Mouse (Mus musculus) brain, embryonic 18.5 days (tissue): Measurements from ENCODE around the gene Alg14.

Experiments used
- DNase-seq: peaks from one replicate; pipeline ENCODE4 v3.0.0-alpha.2; 2012; ENCODE audit warnings: low read depth, low spot score

Gene Alg14

GRCm38 (mm10) chr3:121291560-121292258 lies at the start of gene Alg14:
Gene Alg14, plus strand, starts transcription at chr3:121291773.
- peak; percentile 96 for DNase-seq

GRCm38 (mm10) chr3:121242111-121242936 lies 49.2 kb upstream of the Alg14 start:
- DNase-seq: no peak

- no peak for DNase-seq
These were observed 48.6 kb upstream of the Alg14 start for GRCm38 (mm10) chr3:121242941-121243340.

DNA sequence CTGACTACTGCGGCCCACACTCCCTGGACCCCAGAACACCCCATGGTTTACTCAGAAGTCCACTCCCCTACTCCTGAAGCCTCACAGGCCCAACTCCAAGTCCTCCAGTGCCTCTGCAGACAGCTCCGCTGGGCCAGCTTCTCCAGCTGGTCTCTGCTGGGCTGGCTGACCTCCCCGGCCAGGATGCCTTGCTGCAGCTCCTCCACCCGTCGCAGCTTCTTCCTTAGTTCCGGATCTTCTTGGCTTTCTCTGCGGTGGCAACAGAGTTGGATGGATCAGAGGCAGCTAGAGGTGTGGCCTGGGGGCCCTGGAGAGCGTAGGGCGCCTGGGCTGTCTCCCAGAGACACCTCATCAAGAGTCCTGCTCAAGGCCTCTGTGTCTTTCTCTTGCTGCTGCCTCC lies 41.5 kb upstream of the Alg14 start:
- no peak for DNase-seq

- no peak for DNase-seq
These were observed 40.8 kb upstream of the Alg14 start for GRCm38 (mm10) chr3:121250576-121251433.

DNA sequence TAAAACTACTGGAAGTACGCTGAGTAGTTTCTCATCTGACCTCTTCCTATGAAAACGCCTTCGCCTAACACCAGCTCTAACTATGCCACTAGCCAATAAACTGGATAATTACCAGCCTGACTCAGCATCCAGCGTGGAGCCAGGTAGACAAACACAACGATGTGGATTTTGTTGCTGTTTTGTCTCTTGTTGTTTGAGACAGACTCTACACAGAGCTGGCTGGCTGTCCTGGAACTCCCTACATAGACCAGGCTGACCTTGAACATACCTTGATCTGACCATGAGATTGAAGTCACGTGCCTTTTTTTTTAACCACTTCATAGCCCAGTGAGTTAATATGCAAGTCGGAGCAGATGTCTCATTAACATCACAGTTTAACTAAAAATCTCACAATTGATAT lies 36.1 kb upstream of the Alg14 start:
- DNase-seq: no peak

DNA sequence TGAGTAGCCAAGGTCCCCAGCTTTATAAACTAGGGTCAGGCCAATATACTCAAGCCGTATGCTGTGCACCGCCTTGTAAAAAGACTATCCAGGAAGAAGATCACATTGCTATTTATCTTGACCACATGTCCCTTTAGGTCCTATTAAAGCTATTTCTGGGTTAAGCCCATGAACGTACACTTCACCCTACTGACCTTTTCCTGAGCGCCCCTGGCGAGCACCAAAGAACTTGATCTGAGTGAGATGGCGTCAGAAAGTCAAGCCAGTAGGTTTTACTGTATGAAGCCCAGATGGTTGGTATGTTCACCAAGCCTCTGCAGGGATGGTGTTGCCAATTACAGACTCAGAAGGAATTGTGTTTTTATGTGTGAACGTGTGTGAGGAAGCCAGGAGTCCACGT lies 35.4 kb upstream of the Alg14 start:
- no peak for DNase-seq

DNA sequence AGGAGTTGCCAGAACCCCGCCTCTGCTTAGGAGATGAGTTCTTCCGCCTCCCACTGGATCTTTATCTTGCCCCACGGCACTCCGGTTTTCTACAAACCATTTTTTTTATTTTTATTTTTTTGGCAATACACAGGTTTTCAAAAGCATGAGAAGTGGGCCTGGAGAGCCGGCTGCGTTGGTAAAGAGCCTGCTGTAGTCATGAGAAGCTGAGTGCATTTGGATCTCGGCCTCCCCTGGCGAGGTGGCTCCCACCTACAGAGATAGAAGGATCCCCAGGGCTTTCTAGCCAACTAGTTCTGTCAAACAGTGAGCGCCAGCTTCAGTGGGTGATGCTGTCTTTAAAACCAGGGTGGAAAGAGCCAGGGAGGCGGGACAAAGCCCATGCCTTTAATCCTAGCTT lies 34.2 kb upstream of the Alg14 start:
- no peak for DNase-seq

DNA sequence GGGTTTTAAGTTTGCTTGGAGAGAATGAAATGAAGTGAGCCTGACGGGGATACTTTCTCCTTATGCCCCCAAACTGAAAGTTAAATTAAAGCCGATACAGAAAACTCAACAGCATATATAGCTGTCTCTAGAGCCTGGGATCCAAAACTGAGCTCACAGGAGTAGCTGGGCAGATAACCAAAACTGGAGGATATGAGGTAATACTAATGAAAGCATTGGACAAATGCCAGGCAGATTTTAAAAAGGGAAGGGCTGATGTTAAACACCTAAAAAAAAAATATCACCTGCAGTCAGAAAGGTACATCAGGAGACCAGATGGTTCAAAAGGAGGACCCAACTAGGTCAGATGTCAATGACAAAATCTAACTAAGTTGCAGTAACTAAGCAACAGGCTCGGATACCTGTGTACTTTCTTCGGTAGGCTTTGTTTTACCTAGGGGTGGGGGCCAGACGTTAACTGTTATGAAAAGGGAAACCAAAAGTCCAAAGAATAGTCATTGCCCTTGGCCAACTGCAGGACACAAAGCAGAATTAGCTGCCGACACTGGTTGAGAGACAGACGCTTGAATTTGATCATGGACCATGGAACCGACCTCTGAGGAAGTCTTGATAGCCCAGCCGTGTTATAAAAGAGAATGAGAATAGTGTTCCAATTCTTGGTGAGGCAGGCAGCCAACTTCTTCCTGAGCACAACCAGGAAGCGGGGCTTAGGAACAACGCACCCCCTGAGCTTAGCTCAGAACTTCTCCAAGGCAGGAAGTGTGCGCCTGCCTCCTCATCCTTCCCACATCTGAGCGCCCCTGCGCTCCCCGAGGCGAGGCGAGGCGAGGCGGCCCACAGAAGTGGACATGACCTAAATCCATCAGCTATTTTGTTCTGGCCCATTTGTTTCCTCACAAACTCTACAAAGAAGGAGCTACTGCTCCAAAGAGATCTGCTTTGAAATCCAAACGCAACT lies 32.8 kb upstream of the Alg14 start:
- no peak for DNase-seq

DNA sequence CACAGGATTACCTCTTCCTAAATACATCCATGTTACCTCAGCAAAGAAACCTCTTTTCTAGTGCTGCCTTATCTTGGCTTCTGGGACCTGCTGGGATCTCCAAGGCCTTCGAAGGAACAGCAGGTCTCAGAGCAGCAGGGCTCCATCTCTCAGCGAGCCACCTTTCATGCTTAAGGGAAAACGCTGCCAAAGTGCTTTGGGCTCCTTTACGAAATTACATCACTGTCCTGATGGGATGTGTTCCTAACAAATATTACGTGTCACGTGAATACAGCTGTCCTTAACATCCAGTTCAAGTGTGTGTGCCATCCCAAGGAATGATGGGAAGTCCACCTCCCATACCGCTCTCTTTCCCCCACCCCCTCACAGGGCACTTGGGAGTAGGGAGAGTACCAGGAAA lies 31.5 kb upstream of the Alg14 start:
- DNase-seq: no peak

GRCm38 (mm10) chr3:121260831-121261230 lies 30.7 kb upstream of the Alg14 start:
- DNase-seq: no peak

DNA sequence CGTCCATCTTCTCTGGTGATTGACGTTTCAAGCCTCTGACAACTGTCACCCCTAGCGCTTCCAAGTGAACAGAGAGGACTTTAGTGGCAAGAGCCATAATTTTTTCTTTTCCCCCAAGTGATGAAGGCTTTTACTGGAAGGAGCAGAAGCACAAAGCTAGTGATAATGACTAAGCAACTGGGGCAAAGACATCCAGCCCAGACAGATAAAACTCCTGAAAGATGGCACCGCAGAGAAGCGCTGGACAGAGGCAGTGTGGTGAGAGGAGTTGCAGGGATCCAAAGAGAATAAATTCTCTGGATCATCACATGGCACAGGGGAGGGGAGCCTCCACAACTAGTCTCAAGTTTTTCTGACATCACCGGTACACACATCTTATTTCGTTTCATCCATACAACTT lies 30.3 kb upstream of the Alg14 start:
- DNase-seq: no peak

- DNase-seq: no peak
These were observed 29.5 kb upstream of the Alg14 start for GRCm38 (mm10) chr3:121261939-121262520.

DNA sequence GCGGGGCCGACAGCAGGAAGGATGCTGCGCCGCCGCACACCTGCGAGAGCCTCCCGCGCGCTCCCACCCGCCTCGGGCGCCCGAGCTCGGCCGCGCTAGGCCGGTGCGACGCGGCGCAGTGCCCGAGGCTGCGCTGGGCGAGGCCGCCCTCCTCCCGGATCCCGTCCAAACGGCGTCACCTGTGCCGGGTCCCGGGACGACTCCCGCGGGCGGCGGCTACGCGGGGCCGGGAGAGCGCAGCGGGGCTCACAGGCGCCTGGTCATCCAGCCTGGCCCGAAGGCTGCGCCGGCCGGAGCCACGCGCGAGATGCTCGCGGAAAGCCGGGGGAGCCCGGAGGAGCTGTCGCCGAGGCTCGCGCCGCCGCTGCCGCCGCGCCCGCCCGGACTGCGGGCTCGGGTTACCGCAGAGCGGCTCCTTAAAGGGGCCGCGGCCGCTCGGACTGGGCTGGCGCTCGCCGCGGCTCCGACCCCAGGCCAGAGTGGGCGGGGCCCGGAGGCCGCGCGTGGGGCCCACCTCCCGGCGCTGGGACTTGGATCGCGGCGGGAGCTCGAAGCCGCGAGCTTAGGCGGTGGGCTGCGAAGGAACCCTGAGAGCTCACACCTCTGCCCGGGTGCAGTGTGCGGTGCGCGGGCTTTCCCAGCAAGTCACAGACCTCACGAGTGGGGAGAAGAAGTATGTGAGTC lies 28.9 kb upstream of the Alg14 start:
- no peak for DNase-seq

DNA sequence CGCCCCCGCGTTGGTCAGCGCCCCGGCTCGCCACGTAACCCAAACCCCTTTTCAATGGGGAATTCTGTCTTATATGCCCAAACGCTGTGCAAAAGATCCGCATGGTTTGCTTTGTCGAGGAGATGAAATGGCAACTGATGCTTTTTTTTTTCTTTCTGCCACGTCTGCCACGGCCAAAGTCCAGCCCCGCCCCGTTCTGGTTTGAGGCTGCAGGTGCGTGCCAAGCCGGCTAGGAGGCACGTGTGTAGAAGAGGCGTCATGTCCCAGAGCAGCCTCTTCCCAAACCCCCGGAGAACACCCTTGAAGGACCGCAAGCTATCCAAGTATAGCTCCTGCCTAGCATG lies 28.4 kb upstream of the Alg14 start:
- DNase-seq: no peak

GRCm38 (mm10) chr3:121264242-121264641 lies 27.3 kb upstream of the Alg14 start:
- no peak for DNase-seq

DNA sequence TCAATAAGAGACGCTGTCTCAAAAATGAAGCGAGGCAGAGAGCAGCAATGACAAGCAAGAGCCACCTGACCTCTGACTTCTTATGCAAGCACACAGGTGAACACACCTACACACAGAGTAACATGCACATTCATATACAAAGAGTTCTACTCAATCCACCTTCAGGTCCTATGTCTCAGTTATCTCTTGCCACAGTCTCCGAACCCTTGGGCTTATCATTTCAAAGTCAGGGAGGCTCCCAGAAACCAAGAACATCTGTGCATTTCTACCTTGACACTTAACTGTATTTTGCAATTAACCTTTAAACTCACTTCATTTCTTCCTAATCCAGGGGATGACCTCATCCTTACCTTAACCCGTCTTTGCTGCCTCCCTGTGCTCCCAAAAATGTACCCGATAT lies 24.3 kb upstream of the Alg14 start:
- DNase-seq: no peak

DNA sequence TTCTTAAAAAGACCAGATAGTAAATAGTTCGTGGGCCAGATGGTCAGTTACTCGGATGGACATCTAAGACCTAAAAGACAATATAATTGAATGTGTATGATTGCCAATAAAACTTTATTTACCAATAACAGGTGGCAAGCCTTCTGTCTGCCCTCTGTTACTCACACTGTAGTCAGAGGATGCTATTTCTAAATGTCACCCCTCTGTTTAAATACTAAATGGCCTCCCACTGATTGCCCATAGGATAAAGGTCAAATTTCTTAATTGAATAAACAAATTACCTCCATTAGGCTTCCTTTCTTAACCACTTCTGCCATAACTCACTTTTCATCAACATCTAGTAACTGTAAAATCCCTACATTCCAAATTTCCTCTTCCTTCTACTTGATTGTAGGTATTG lies 19.0 kb upstream of the Alg14 start:
- no peak for DNase-seq

GRCm38 (mm10) chr3:121274010-121274409 lies 17.6 kb upstream of the Alg14 start:
- DNase-seq: no peak

GRCm38 (mm10) chr3:121277009-121277408 lies 14.6 kb upstream of the Alg14 start:
- DNase-seq: no peak
